Mouse (Mus musculus) CD8-positive naive resting alpha-beta T cell, adult 57 days (primary cell): ENCODE measurements around the gene Ankrd34b. TPM values are rescaled to one million over a fixed set of nuclear protein-coding genes. Genes with fewer than 3 reads are reported as not detected.

Experiments used
- total RNA-seq: library from RNA; stranded (reverse); gene quantifications from one replicate; pipeline ENCODE4 v1.2.4, GENCODE M21; 2023

Gene Ankrd34b
- total RNA-seq, result not detected

DNA sequence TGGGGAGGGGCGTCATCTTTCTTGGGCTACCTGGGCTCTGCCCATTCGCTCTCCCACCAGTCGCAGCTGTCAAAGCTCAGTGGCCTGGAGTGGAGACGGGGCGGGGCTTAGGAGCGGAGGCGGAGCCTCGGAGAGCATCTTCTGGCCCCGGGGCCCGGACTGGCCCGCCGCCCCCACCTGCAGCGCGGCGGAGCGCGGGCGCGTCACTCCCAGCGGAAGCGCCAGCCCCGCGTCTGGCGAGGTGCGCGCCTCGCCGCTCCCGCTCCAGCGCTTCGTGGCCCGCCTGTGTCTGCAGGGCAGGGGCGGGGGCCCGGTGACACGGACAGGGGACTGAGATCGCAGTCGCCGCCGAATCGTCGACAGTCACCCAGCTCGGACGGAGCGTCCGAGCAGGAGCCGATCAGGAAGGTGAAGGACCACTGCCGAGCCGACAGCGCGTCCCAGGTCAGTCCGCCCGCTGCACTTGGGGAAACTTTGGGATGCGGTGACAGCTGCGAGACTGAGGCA is at the start of gene Ankrd34b:
Gene Ankrd34b, plus strand, starts transcription at position 139 of the 507 bp plus-strand sequence.

DNA sequence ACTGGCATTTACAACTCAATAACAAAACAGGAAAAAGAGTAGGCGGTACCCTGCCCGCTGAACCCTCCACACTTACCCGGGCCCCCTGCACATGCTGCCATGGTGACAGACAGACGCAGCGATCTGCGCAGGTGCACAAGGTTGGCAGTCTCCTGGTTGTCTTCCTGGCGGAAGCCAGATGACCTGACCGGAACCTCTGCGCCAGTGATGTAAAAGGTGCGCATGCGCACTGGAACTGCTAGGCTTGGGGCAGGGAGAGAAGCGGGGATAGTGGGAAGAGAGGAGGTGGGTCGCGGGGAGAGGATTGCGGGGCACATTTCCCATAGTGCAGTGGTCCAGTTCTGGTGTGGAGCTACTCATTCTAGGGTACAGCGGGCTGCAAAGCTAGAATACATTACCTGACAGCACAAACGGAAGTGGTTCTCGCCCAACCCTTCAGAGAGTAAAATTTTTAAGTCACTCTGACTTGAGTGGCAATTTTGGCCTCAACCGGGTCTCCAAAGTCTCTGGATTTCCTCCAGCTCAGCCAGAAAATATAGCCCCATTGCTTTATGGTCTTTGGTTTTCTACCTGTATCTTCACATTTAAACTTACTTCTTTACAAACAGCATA is 58.3 kb downstream of the Ankrd34b start, which contains the start of gene Fam151b:
Gene Fam151b, minus strand, starts transcription at position 164 of the 612 bp plus-strand sequence.

Other genes starting within 250 kb of the Ankrd34b start
- gene Gm20379, start 119.9 kb upstream of the Ankrd34b start, total RNA-seq, result not detected
- gene Dhfr, start 71.2 kb upstream of the Ankrd34b start, total RNA-seq, result 1.4 TPM
- 41.2 TPM for gene Msh3, start 70.9 kb upstream of the Ankrd34b start, total RNA-seq
- 1.1 TPM for gene Fam151b, start 58.1 kb downstream of the Ankrd34b start, total RNA-seq
- 22.4 TPM for gene Zfyve16, start 105.0 kb downstream of the Ankrd34b start, total RNA-seq
- not detected for gene Spz1, start 150.3 kb downstream of the Ankrd34b start, total RNA-seq
- 15.0 TPM for gene Serinc5, start 185.2 kb downstream of the Ankrd34b start, total RNA-seq